ENCODE assay signal across 8 mouse cellular contexts in the genomic region with DNA sequence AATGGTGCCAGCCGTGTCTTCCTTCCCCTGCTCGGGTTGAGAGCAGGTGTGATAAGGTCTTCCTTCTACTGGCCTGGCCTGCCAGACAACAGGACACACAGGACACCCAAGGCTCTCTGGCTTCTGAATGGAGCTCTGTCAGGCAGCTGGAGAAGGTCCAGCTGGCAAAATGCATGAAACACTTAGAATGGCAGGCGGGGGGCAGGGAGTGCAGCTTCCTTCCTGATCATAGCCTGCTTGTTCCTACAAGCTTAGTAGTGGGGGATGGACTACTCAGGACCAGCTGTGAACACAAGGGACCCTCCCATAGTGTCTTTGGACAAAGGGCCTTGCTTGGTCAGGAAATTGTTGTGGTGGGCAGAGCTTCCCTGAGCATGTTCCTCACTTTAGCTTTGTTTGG. TPM values are rescaled to one million over a fixed set of nuclear protein-coding genes. Genes with fewer than 3 reads are reported as not detected.
DNase-seq lines count a peak whose midpoint lies in the region; ATAC-seq and TF ChIP-seq lines count a peak whose summit lies in the region.

No protein-coding gene starts in this region.

- H3K9me3 ChIP-seq in heart, embryonic 11.5 days (replicated peaks; ENCODE audit: control insufficient read depth, low read length): no peaks in the 10 kb centered on the region
- no peaks in the 10 kb centered on the region for H3K9me3 ChIP-seq in midbrain, embryonic 15.5 days

- no peak for TF ChIP-seq POLR2A in thymus, adult 2 months (IDR thresholded peaks at IDR 0.05; ENCODE audit: control insufficient read depth, extremely low read depth, insufficient read depth, low read length, poor library complexity)

- no peaks in the 10 kb centered on the region for H3K27me3 ChIP-seq in heart, embryonic 11.5 days (ENCODE audit: control insufficient read depth, insufficient read depth, low read length)
- no peaks in the 10 kb centered on the region for H3K27me3 ChIP-seq in midbrain, embryonic 15.5 days (replicated peaks)
- no peaks in the 10 kb centered on the region for H3K27me3 ChIP-seq in thymus, adult 2 months (ENCODE audit: control insufficient read depth, insufficient read depth, low read length)

- no peak overlapping the region for H3K4me3 ChIP-seq in heart, embryonic 11.5 days (ENCODE audit: low read depth, low read length)
- no peak overlapping the region for H3K4me3 ChIP-seq in midbrain, embryonic 15.5 days
- no peak overlapping the region for H3K4me3 ChIP-seq in thymus, adult 2 months (ENCODE audit: control insufficient read depth, insufficient read depth, low read length)

- no peak for ATAC-seq in heart, embryonic 11.5 days (replicated peaks; ENCODE audit: insufficient number of reproducible peaks, low FRiP score, low TSS enrichment)
- ATAC-seq in midbrain, embryonic 15.5 days (replicated peaks): no peak

- peaks cover 13% of the 10 kb centered on the region; the same call in 1 of the 2 replicates for H3K36me3 ChIP-seq in heart, embryonic 11.5 days (ENCODE audit: control insufficient read depth, insufficient read depth, low read length)
- H3K36me3 ChIP-seq in midbrain, embryonic 15.5 days (replicated peaks): peaks cover 81% of the 10 kb centered on the region
- H3K36me3 ChIP-seq in thymus, adult 2 months (ENCODE audit: control insufficient read depth, insufficient read depth, low read length): peaks cover 34% of the 10 kb centered on the region

- H3K4me2 ChIP-seq in heart, embryonic 11.5 days: no peak overlapping the region
- no peak overlapping the region for H3K4me2 ChIP-seq in midbrain, embryonic 15.5 days

- H3K9ac ChIP-seq in heart, embryonic 11.5 days (ENCODE audit: low read depth, low read length): no peak overlapping the region
- no peak overlapping the region for H3K9ac ChIP-seq in midbrain, embryonic 15.5 days

- H3K4me1 ChIP-seq in heart, embryonic 11.5 days (ENCODE audit: control insufficient read depth, insufficient read depth, low read length): no peaks in the 10 kb centered on the region
- H3K4me1 ChIP-seq in midbrain, embryonic 15.5 days: no peaks in the 10 kb centered on the region
- H3K4me1 ChIP-seq in thymus, adult 2 months (replicated peaks; ENCODE audit: control insufficient read depth, insufficient read depth, low read length): no peaks in the 10 kb centered on the region

- peak; percentile 95 for DNase-seq in heart, adult 11 months
- DNase-seq in spleen, postnatal 36 days (ENCODE audit: low spot score in 2 of 2): peak; percentile 1
- DNase-seq in spleen, adult 18-20 months: no peak
- peak; percentile 69 for DNase-seq in kidney, postnatal 14 days
- DNase-seq in neural tube, embryonic 10.5 days (ENCODE audit: extremely low spot score, low spot score): peak; percentile 9
- DNase-seq in thymus, adult 2 months: no peak

- no peak for TF ChIP-seq CTCF in thymus, adult 2 months (IDR thresholded peaks at IDR 0.05; ENCODE audit: borderline replicate concordance, control insufficient read depth, extremely low read depth, insufficient read depth, low read length, poor library complexity)

- no peak overlapping the region for H3K27ac ChIP-seq in heart, embryonic 11.5 days (ENCODE audit: low read depth, low read length)
- H3K27ac ChIP-seq in midbrain, embryonic 15.5 days: no peak overlapping the region
- no peak overlapping the region for H3K27ac ChIP-seq in thymus, adult 2 months (ENCODE audit: control insufficient read depth, insufficient read depth, low read length)

- 59% methylated on average over 3 of the region's 3 CpGs for WGBS in heart, embryonic 11.5 days (ENCODE audit: insufficient replicate concordance)
- 89% methylated on average over 3 of the region's 3 CpGs for WGBS in midbrain, embryonic 15.5 days
- 87% methylated on average over 3 of the region's 3 CpGs for WGBS in thymus, adult 2 months

RNA-seq across cellular contexts. Expression of gene Acap3, which starts 9.6 kb away (rescaled TPM):
- 9.2 and 10.2 TPM in 2 replicates for polyA plus RNA-seq in heart, embryonic 11.5 days (2014; fragmentation: Nextera tagmentation; extraction: Ambion mirVana)
- 88.3 and 89.8 TPM in 2 replicates for polyA plus RNA-seq in midbrain, embryonic 15.5 days (2015; fragmentation: Nextera tagmentation; extraction: Ambion mirVana)
- 77.6 and 86.1 TPM in 2 replicates for polyA plus RNA-seq in thymus, adult 2 months (2012; rRNA removed)

RNA-seq across cellular contexts. Expression of gene Pusl1, which starts 9.6 kb away (rescaled TPM):
- polyA plus RNA-seq in heart, embryonic 11.5 days (2014; fragmentation: Nextera tagmentation; extraction: Ambion mirVana): 30.6 and 32.9 TPM in 2 replicates
- polyA plus RNA-seq in midbrain, embryonic 15.5 days (2015; fragmentation: Nextera tagmentation; extraction: Ambion mirVana): 60.1 and 66.6 TPM in 2 replicates
- polyA plus RNA-seq in thymus, adult 2 months (2012; rRNA removed): 83.2 and 91.1 TPM in 2 replicates

RNA-seq across cellular contexts. Expression of gene Ints11, which starts 31.9 kb away (rescaled TPM):
- 40.7 and 45.6 TPM in 2 replicates for polyA plus RNA-seq in heart, embryonic 11.5 days (2014; fragmentation: Nextera tagmentation; extraction: Ambion mirVana)
- polyA plus RNA-seq in midbrain, embryonic 15.5 days (2015; fragmentation: Nextera tagmentation; extraction: Ambion mirVana): 80.6 and 83.6 TPM in 2 replicates
- polyA plus RNA-seq in thymus, adult 2 months (2012; rRNA removed): 107 and 108 TPM in 2 replicates

RNA-seq across cellular contexts. Expression of gene Cptp, which starts 32.0 kb away (rescaled TPM):
- polyA plus RNA-seq in heart, embryonic 11.5 days (2014; fragmentation: Nextera tagmentation; extraction: Ambion mirVana): 12.2 and 12.8 TPM in 2 replicates
- polyA plus RNA-seq in midbrain, embryonic 15.5 days (2015; fragmentation: Nextera tagmentation; extraction: Ambion mirVana): 28.1 and 29.1 TPM in 2 replicates
- 31.9 and 32.2 TPM in 2 replicates for polyA plus RNA-seq in thymus, adult 2 months (2012; rRNA removed)

RNA-seq across cellular contexts. Expression of gene Tas1r3, which starts 38.0 kb away (rescaled TPM):
- polyA plus RNA-seq in heart, embryonic 11.5 days (2014; fragmentation: Nextera tagmentation; extraction: Ambion mirVana): 0.11 and 0.18 TPM in 2 replicates
- polyA plus RNA-seq in midbrain, embryonic 15.5 days (2015; fragmentation: Nextera tagmentation; extraction: Ambion mirVana): 0.61 and 0.72 TPM in 2 replicates
- polyA plus RNA-seq in thymus, adult 2 months (2012; rRNA removed): 2.7 and 3.0 TPM in 2 replicates

Comparison
In these comparisons a context has a peak if more than half of its experiments do, and no peak if none do; other contexts are left out.
1. DNase-seq: peak in heart, adult 11 months (single experiment), spleen, postnatal 36 days (2 of 2), kidney, postnatal 14 days (single experiment) and neural tube, embryonic 10.5 days (single experiment); none in spleen, adult 18-20 months (0 of 2) and thymus, adult 2 months (single experiment).